Mouse (Mus musculus) adrenal gland, postnatal 36 days (tissue): ENCODE data around the gene Aes. TPM values are rescaled to one million over a fixed set of nuclear protein-coding genes. Genes with fewer than 3 reads are reported as not detected.
A peak's percentile ranks its signal among the peaks of the same experiment; 100 is the strongest.

Experiments
- DNase-seq, 2 experiments: peaks; one replicate each; pipeline ENCODE4 v3.0.0; 2021; ENCODE audit warnings: mixed read lengths in 1 of 2
- total RNA-seq, 2 experiments: library from RNA; stranded (reverse); gene quantifications; 2 replicates each; pipeline ENCODE4 v1.2.3; 2021

The Aes gene
- total RNA-seq, 2 experiments from 2014 or later, result 897 to 1,114 TPM

GRCm38 (mm10) chr10:81544296-81545160 is 14.8 kb upstream of the Aes start:
- no peak for DNase-seq

GRCm38 (mm10) chr10:81545161-81545747 is 14.0 kb upstream of the Aes start, which contains the start of gene Gna11:
TSS of gene Gna11 (minus strand) at chr10:81545190.
- peak; percentile 100 for DNase-seq

DNA sequence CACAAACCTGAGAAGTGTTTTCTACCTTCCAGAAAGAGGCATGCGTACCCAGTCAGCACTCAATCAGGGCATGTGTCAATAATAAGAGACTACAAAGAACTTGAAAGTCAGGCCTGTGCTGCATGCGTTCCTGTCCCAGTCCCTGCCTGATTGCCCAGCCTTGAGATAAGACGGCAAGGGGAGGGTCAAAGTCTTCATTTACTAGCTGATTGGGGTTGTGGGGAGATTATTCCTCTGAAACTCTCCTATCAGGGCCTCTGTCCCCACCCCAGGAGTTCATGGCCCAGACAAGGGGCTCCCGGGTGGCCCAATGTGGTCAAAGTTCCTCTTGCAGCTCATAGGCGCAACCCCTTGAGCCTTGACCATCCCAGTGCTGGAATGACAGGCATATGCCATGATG is 13.0 kb upstream of the Aes start:
- no peak for DNase-seq

- DNase-seq, result no peak
Observed at GRCm38 (mm10) chr10:81546788-81547571, 12.3 kb upstream of the Aes start.

DNA sequence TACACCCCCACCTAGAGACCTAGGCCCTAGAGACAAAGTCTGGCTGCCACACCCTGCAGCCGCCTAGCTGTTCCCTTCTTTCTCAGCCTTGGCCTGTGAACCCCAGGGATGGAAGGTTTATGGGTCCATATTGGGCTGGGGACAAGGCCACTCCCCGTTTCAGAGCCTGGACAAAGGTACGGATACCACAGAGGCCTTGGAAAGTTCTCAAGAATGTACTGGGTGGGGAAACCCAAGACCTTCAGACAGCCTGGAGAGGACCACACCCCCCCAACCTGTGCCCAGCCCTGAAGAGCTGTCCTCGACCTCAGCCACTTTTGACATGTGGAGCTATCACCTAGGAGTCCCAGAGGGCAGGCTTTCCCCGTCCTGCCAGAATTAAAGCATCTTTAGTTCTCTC is 10.3 kb upstream of the Aes start:
- no peak for DNase-seq

GRCm38 (mm10) chr10:81550257-81550656 is 9.0 kb upstream of the Aes start:
- peak; percentile 71 to 80 for DNase-seq

DNA sequence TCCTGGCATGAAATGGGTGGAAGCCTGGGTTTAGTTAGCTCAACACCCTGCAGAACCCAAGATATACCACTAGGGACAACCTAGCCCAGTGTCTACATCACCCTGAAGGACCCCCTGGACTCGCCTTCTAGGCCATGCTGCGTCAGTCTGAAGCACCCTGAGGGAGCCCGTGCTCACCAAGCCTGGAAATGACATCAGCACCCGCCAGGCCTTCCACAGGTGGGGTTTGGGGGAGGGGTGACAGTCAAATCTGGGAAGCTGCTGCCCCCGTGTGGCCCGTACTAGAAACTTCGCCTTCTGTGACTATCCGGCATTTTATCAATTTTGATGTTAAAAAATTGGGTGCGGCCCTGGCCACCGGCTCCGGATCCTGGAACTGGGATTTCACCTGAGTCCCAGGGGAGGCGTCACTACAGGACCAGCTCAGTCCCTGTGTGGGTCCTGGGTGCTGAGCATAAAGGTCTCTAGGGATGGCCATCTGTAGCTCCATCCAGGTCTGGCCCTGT is 7.6 kb upstream of the Aes start:
- DNase-seq, result peak; percentile 86 to 93

DNA sequence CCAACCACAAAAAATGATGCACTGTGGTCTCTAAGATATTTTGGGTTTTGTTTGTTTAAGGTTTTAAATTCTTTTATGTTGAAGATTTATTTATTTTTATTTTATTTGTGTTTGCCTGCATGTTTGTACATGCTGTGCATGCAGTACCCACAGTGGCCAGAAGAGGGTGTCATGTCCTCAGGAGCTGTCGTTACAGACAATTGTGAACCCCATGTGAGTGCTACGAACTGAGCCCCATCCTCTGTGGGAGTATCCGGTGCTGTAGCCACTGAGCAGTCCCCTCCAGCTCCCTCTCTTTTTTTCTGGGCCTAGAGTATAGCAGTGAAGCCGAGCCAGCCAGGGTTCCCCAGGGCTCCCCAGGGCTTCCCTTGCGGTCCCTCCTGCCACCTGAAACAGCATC is 6.1 kb upstream of the Aes start:
- DNase-seq, result no peak

DNA sequence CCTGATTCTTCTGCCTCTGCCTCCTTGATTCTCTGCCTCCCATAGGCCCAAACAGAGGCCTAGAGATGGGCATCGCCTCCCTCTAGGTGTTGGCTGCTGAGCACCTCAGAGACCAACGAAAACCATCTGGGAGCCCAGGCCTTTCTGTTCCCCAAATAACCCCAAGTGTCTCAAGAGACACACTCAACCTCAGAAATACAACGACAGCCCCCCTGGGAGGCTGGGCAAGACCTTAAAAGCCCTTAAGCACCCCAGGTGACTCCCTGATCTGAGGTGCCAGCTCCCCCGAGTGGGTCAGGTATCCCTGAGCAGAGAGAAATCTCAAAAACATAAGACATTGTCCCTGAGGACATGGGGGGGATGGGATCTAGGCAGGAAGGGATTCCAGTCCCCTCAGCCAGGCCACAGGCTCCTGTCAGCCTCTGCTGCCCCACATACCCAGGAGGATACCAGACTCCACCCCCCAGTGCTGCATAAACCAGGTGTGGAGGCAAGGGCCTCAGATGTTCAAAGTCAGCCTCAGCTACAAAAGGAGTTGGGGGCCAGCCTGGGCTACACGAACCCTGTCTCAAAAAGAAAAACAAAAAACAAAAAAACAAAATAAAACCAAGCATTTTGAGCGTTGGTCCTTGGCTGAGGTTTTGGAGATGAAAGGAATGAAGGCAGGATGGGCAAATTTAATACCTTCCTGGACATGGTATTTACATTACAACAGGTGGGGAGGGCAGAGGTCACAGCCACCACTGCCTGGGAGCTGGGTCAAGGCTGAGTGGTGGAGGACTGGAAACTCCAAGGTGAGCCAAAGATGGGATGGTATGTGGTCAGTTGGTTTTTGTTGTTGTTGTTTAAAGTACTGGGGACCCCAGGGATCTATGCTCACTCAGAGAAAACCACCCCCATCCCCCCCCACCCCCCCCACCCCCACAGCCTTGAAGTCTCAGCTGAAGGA is 5.2 kb upstream of the Aes start:
- DNase-seq, result no peak

GRCm38 (mm10) chr10:81556282-81556681 is 3.0 kb upstream of the Aes start:
- no peak for DNase-seq

GRCm38 (mm10) chr10:81557491-81557890 is 1.8 kb upstream of the Aes start:
- DNase-seq, result no peak

DNA sequence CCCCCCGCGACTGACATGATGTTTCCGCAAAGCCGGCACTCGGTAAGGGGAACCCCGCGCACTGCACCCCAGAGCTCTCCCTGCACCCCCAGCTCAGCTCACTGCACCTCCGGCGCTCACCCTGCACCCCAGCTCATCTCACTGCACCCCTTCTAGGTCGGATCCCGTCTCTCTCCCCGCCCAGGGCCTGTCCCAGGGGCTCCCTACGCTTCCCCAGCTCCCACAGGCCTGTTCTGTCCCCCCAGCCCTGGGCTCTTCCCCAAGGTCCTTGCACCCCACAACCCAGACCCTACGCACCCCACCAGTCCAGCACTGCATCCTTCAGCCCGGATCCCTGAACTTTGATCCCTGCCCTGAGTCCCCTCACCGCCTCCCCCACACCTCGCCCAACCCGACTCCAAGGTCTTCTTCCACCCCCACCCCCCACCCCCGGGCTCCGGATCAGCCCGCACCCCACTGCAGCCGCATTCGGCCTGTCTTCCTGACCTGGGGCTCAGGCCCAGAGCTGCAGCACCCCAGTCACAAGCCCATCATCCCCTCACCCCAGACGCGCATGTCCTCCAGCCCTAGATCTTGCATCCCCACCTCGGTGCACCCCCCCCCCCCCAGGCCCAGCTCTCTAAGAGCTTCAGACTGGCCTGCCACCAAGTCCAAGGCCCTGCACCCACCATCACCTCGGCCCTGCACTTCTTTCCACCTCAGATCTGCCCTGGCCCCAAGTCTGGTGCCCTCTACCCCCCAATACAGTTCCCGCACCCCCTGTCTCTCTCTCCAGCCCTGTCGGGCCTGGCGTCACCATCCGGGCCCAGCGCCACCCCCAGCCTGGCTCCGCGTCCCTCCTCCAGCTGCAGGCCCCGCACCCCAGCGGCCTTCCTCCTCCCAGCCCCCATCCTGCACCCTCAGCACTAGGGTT is 595 bp downstream of the Aes start:
- DNase-seq, result peak; percentile 86 to 91

DNA sequence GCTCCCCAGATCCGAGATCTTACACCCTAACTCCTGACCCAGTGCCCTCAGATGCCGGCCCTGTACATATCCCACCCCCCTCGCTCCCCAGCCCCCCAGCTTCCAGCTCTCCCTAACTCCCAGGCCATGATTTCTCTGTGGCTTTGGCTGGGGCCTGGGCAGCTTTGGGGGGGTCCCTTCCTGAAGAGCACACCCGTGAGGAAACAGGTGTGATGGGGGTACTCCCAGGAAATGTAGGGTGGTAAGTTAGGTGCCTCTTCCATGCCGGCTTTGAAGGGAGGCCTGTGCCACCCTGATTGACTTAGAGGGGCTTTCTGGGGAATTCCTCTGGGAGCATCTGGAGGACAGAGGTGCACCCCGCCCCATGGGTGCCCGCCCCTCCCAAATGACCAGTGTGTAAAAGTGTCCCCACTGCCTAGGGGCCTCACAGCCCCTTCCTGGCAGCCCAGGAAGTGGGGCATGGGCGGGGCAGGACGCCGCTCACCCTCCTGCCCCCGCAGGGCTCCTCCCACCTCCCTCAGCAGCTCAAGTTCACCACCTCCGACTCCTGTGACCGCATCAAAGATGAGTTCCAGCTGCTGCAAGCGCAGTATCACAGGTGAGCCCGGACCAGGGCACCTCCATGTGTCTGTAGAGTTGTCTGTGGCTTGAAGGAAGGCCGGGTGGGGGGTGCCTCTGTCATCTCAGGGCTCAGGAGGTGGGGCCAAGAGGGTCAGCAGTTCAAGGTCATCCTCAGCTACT is 1.6 kb downstream of the Aes start:
- DNase-seq, result peak; percentile 73 to 82

GRCm38 (mm10) chr10:81562411-81562810 is 3.1 kb downstream of the Aes start:
- DNase-seq, result no peak

GRCm38 (mm10) chr10:81563481-81563880 is 4.2 kb downstream of the Aes start:
- DNase-seq, result peak; percentile 81 to 83

DNA sequence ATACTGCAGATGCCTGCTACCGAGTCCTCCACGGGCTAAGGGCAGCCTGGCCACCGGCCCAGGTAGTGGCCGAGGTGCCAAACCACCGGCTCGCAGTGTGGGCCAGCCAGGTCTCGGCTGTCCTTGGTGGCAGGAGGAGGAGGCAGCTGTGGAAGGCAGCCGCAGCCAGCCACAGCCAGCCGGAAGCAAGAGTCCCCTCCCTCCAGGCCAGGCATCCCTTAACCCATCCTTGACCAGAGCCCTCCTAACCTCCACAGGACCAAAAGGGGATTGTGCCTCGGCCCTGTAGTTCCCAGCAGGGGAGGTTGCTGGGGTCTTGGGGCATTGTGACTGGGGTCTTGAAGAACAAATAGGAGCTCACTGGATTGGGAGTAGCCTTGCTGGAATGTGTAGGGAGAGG is 4.9 kb downstream of the Aes start:
- peak; percentile 80 to 81 for DNase-seq

GRCm38 (mm10) chr10:81564734-81565133 is 5.4 kb downstream of the Aes start:
- DNase-seq, result peak; percentile 49 to 65

- DNase-seq, result no peak
Observed at GRCm38 (mm10) chr10:81565257-81566228, 6.3 kb downstream of the Aes start.
